Mouse (Mus musculus): Measurements from ENCODE around the gene Kif1c. TPM values are rescaled to one million over a fixed set of nuclear protein-coding genes. Genes with fewer than 3 reads are reported as not detected.

Gene Kif1c
- polyA plus RNA-seq, 1 experiment, result 13.9 TPM

- no peaks in the 10 kb centered on the region for H3K4me1 ChIP-seq
- no peak for TF ChIP-seq GATA1 (IDR thresholded peaks at IDR 0.05; ENCODE audit: borderline replicate concordance, low read length)
- TF ChIP-seq FLI1 (IDR thresholded peaks at IDR 0.05; ENCODE audit: low read length), result no peak
- H3K9me3 ChIP-seq, result no peaks in the 10 kb centered on the region
- no peak overlapping the region for H3K4me3 ChIP-seq (replicated peaks)
- peaks cover 25% of the 10 kb centered on the region for H3K36me3 ChIP-seq (replicated peaks; ENCODE audit: low read length)
- H3K27me3 ChIP-seq (replicated peaks), result peaks cover 65% of the 10 kb centered on the region
Observed at GRCm38 (mm10) chr11:70711026-70711425, 10.7 kb downstream of the Kif1c start.

DNA sequence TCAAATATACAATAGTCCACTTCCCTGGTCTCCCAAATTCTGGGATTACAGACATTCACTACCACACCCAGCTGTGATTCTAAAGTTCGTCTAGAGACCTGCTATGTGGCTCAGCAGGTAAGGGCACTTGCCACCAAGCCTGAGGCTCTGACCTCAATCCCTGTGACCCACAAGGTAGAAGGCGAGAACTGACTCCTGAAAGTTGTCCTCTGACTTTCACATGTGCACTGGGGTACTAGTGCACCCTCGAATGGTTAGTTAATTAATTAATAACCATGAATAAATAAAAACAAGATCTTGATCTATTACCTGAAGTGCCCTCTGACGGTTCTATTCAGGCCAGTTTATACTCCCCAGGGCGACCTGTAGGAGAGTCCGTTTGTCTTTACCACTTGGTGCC is 12.9 kb downstream of the Kif1c start:
- Histone ChIP-seq H3K4me3 (replicated peaks) (no peak overlapping the region), H3K36me3 (replicated peaks; ENCODE audit: low read length) (peaks cover 17% of the 10 kb centered on the region), H3K9me3 (no peaks in the 10 kb centered on the region), H3K27me3 (replicated peaks) (peaks cover 70% of the 10 kb centered on the region), H3K4me1 (no peaks in the 10 kb centered on the region)
- TF ChIP-seq GATA1 (IDR thresholded peaks at IDR 0.05; ENCODE audit: borderline replicate concordance, low read length) (no peak), FLI1 (IDR thresholded peaks at IDR 0.05; ENCODE audit: low read length) (no peak)

- peaks cover 13% of the 10 kb centered on the region for H3K4me1 ChIP-seq
- H3K4me3 ChIP-seq (replicated peaks), result no peak overlapping the region
- TF ChIP-seq GATA1 (IDR thresholded peaks at IDR 0.05; ENCODE audit: borderline replicate concordance, low read length), result no peak
- TF ChIP-seq FLI1 (IDR thresholded peaks at IDR 0.05; ENCODE audit: low read length), result no peak
- peaks cover 11% of the 10 kb centered on the region for H3K36me3 ChIP-seq (replicated peaks; ENCODE audit: low read length)
- no peaks in the 10 kb centered on the region for H3K9me3 ChIP-seq
- peaks cover 70% of the 10 kb centered on the region for H3K27me3 ChIP-seq (replicated peaks)
Observed at GRCm38 (mm10) chr11:70715832-70716231, 15.5 kb downstream of the Kif1c start.

- peaks cover 76% of the 10 kb centered on the region for H3K27me3 ChIP-seq (replicated peaks)
- no peak for TF ChIP-seq GATA1 (IDR thresholded peaks at IDR 0.05; ENCODE audit: borderline replicate concordance, low read length)
- TF ChIP-seq FLI1 (IDR thresholded peaks at IDR 0.05; ENCODE audit: low read length), result no peak
- peaks cover 18% of the 10 kb centered on the region for H3K4me1 ChIP-seq
- peaks cover 11% of the 10 kb centered on the region for H3K36me3 ChIP-seq (replicated peaks; ENCODE audit: low read length)
- H3K9me3 ChIP-seq, result peaks cover 6% of the 10 kb centered on the region
- H3K4me3 ChIP-seq (replicated peaks), result no peak overlapping the region
Observed at GRCm38 (mm10) chr11:70718481-70718880, 18.1 kb downstream of the Kif1c start.

GRCm38 (mm10) chr11:70720567-70720966 is 20.2 kb downstream of the Kif1c start:
- TF ChIP-seq FLI1 (IDR thresholded peaks at IDR 0.05; ENCODE audit: low read length) (no peak), GATA1 (IDR thresholded peaks at IDR 0.05; ENCODE audit: borderline replicate concordance, low read length) (no peak)
- H3K36me3 ChIP-seq (replicated peaks; ENCODE audit: low read length), result peaks cover 32% of the 10 kb centered on the region

DNA sequence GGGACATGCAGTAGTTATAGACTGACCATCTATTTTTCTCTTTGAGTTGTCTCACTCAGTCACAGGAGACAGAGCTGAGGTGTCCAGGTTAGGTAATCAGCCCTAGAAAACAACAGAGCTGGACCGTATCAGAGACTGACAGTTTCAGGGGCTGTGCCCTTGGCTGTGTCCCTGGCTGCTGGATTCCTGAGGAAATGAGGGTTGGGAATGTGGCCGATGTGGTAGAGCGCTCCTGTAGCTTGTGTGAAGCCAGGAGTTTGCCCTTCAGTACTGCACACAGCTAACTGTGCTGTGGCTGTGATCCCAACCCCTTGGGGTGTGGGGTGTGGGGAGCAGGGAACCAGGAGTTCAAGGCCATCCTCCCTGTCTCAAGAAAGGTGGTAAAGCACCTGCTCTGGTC is 20.7 kb downstream of the Kif1c start:
- TF ChIP-seq FLI1 (IDR thresholded peaks at IDR 0.05; ENCODE audit: low read length), result no peak
- no peak for TF ChIP-seq GATA1 (IDR thresholded peaks at IDR 0.05; ENCODE audit: borderline replicate concordance, low read length)
- Histone ChIP-seq H3K4me1 (peaks cover 18% of the 10 kb centered on the region), H3K36me3 (replicated peaks; ENCODE audit: low read length) (peaks cover 37% of the 10 kb centered on the region)

More at GRCm38 (mm10) chr11:70720567-70720966, 20.2 kb downstream of the Kif1c start:
- H3K27me3 ChIP-seq (replicated peaks), result peaks cover 86% of the 10 kb centered on the region
- peaks cover 6% of the 10 kb centered on the region for H3K9me3 ChIP-seq
- peak overlapping the region; percentile 38 for H3K4me3 ChIP-seq (replicated peaks)
- peaks cover 18% of the 10 kb centered on the region for H3K4me1 ChIP-seq

GRCm38 (mm10) chr11:70724706-70725105 is 24.4 kb downstream of the Kif1c start:
- H3K27me3 ChIP-seq (replicated peaks), result peaks cover 85% of the 10 kb centered on the region
- H3K9me3 ChIP-seq, result peaks cover 6% of the 10 kb centered on the region
- TF ChIP-seq GATA1 (IDR thresholded peaks at IDR 0.05; ENCODE audit: borderline replicate concordance, low read length), result no peak
- no peak for TF ChIP-seq FLI1 (IDR thresholded peaks at IDR 0.05; ENCODE audit: low read length)
- H3K4me3 ChIP-seq (replicated peaks), result no peak overlapping the region
- H3K36me3 ChIP-seq (replicated peaks; ENCODE audit: low read length), result peaks cover 53% of the 10 kb centered on the region
- H3K4me1 ChIP-seq, result peaks cover 34% of the 10 kb centered on the region

More for the DNA sequence above, 20.7 kb downstream of the Kif1c start:
- Histone ChIP-seq H3K9me3 (peaks cover 6% of the 10 kb centered on the region), H3K27me3 (replicated peaks) (peaks cover 87% of the 10 kb centered on the region), H3K4me3 (replicated peaks) (no peak overlapping the region)

DNA sequence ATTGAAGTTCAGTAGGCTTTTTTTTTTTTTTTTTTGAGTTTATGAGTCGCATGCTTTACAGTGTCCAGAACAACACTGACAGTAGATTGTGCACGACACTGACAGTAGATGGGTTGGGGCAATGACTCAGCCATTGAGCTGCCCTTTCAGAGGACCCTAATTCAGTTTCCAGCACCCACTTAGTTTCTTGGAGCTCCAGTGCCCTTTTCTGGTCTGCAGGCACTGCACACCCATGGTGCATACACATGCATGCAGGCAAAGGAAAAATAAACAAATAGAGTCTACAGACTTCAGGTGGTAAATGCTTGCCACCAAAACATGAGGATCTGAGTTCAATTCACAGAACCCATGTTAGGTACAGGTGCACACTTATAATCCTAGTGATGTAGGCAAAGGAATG is 26.2 kb downstream of the Kif1c start:
- Histone ChIP-seq H3K4me1 (peaks cover 20% of the 10 kb centered on the region), H3K9me3 (peaks cover 1% of the 10 kb centered on the region), H3K27me3 (replicated peaks) (peaks cover 85% of the 10 kb centered on the region), H3K4me3 (replicated peaks) (no peak overlapping the region), H3K36me3 (replicated peaks; ENCODE audit: low read length) (peaks cover 53% of the 10 kb centered on the region)
- TF ChIP-seq FLI1 (IDR thresholded peaks at IDR 0.05; ENCODE audit: low read length), result no peak
- no peak for TF ChIP-seq GATA1 (IDR thresholded peaks at IDR 0.05; ENCODE audit: borderline replicate concordance, low read length)

DNA sequence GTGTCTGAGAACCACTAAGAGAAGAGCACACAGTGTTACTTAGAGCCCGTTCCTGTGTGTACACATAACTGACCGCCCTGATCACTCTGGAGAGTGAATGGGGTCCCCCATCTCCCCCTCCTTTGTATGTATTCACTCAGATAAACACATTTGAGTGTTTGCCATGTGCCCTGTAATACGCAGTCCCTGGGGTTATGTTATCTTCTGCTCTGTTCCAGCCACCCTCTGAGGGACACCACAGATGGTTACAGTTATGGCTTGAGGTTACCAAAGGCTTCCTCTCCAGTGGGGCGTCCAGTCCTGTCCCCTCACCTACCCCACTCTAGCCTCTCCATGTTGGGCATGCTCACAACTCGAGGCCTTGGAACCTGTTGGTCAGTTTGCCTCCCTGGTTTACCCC is 27.0 kb downstream of the Kif1c start:
- H3K4me1 ChIP-seq, result peaks cover 20% of the 10 kb centered on the region
- H3K9me3 ChIP-seq, result no peaks in the 10 kb centered on the region
- H3K27me3 ChIP-seq (replicated peaks), result peaks cover 83% of the 10 kb centered on the region
- no peak for TF ChIP-seq FLI1 (IDR thresholded peaks at IDR 0.05; ENCODE audit: low read length)
- peaks cover 51% of the 10 kb centered on the region for H3K36me3 ChIP-seq (replicated peaks; ENCODE audit: low read length)
- H3K4me3 ChIP-seq (replicated peaks), result no peak overlapping the region

DNA sequence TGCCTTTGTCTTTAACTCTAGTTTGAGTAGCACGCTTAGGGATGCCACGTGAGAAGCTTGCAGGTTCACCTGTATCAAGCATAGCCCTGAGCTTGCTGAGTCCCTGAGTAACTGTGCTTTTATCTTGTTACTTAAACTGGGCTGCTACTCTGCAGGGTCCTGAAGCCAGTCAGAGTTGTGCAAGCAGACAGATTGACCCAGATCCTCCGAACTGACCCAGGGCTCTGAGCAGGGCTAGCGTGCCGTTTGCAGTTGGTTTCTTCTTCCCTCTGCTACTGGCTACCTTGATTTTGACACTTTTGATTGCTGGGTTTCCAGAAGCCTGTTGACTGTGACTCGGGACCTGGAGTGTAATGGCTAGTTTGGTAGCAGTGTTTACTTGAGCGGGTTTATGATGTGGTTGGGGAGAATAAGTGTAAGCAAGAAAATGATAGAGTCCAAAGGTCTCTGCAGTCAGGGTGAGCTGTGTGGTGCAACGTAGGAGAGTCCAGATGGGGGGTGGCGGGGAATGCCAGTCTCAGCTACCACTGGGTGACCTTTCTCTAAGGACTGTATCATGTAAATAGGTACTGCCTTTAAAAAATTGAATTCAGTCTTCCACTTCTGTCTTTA is 30.2 kb downstream of the Kif1c start:
- no peak for TF ChIP-seq GATA1 (IDR thresholded peaks at IDR 0.05; ENCODE audit: borderline replicate concordance, low read length)
- H3K27me3 ChIP-seq (replicated peaks), result peaks cover 86% of the 10 kb centered on the region

More for the DNA sequence above, 30.2 kb downstream of the Kif1c start:
- Histone ChIP-seq H3K4me1 (peaks cover 26% of the 10 kb centered on the region), H3K4me3 (replicated peaks) (no peak overlapping the region), H3K9me3 (no peaks in the 10 kb centered on the region), H3K36me3 (replicated peaks; ENCODE audit: low read length) (peaks cover 29% of the 10 kb centered on the region)

All from megakaryocyte, embryonic 14.5 days (primary cell).